Mouse (Mus musculus) naive thymus-derived CD4-positive, alpha-beta T cell, adult 2 months (primary cell): ENCODE data around the gene Zfp607a.
"Not testable (repeated sequence)": the region's sequence is repeated elsewhere in the genome, so short reads cannot be mapped to it uniquely, and the experiment has no call there.

Source experiments
- DNase-seq: peaks from one replicate; pipeline ENCODE4 v3.0.0-alpha.2; 2011; ENCODE audit warnings: low read depth

The Zfp607a gene

DNA sequence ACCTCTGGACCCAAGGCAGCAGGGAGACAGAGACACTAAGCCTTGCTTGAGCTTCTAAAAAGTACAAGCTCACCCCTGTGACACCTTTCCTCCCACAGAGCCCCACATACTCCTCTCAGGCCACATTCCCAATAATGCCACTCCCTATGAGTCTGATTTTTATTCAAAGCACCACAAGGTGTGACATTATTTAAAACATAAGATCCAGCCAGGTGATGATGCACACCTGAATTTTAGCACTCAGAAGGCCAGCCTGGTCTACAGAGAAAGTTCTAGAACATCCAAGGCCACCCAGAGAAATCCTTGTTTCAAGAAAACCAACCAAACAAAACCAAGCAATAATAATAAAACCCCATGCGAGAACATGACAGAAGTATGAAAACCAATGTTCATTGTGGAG lies at the start of gene Zfp607a:
TSS of gene Zfp607a (plus strand) at position 301 of the 400 bp plus-strand sequence.
- DNase-seq = no peak

GRCm38 (mm10) chr7:27818526-27819110 lies 38.7 kb upstream of the Zfp607a start:
- no peak for DNase-seq

- DNase-seq = no peak
Observed at GRCm38 (mm10) chr7:27822611-27823010, 34.7 kb upstream of the Zfp607a start.

GRCm38 (mm10) chr7:27834131-27834530 lies 23.2 kb upstream of the Zfp607a start:
- DNase-seq = no peak

- DNase-seq = no peak
Observed at GRCm38 (mm10) chr7:27837896-27838295, 19.4 kb upstream of the Zfp607a start.

GRCm38 (mm10) chr7:27838323-27839249 lies 18.7 kb upstream of the Zfp607a start, which contains the start of gene Zfp59:
Zfp59 (plus strand) TSS chr7:27838607.
- DNase-seq = peak; percentile 81

DNA sequence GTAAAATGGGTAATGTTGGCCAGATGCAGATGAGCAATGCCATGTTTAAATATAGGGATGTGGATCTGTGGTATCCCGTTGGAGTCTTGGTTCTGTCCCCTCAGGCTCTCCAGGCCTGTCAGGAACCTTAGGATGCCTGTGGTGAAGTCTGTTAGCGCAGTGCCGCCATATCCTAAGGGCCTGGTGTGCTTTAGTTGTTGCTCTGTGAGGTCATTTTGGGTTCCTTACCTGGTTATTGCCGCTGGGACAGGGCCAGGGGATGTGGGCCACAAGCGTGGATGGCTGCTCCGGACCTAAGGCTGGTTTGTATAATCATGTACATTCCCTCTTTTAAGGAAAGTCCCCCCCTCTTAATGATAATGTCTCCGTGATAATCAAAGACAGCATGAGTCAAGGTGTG lies 17.7 kb upstream of the Zfp607a start:
- no peak for DNase-seq

- DNase-seq = no peak
Observed at GRCm38 (mm10) chr7:27840104-27840503, 17.2 kb upstream of the Zfp607a start.

DNA sequence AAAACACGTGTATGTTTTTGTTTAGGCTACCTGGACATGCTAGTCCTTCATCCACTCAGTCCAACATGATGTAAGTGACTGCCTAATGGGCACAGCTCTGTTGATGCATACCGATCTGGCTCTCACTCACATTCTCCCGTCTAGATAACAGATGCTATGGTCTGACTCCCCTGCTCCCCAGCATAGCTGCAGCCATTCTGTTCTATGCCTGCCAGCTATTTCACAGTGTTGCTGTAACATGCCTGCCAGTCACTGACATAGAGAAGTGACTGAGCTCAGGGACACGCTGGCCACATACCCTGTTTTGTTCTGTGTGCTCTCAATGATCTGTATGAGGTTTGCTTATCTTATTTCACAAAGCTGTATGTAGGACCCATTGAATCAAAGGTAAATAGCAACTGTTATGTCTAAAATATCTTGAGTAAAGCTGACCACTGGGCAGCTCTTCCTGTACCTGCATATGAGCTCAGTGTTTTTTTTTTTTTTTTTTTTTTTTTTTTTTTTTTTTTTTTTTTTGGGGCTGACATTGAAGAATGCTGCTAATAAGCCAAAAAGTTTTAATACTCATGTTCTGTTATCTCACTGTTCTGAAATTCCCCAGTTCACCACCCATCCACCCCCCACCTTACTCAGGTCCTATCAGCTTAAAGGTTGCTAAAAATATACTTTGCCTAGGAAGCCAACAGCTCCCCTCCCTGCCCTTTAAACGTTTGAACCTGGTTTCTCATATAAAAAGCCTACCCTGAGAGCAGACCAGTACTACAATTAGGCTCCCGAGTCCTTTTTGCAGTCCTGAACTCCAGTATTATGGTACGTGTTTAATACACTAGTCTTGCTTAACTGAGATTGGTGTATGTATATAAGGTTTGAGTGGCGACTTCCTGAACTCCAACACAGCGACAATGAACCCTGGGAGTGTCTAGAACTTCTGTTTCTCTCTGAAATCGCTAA lies 2.2 kb downstream of the Zfp607a start:
- DNase-seq = peak; percentile 14

GRCm38 (mm10) chr7:27860396-27861235 lies 3.3 kb downstream of the Zfp607a start:
- DNase-seq = peak; percentile 85

GRCm38 (mm10) chr7:27862578-27862977 lies 5.3 kb downstream of the Zfp607a start:
- not testable (repeated sequence) for DNase-seq

DNA sequence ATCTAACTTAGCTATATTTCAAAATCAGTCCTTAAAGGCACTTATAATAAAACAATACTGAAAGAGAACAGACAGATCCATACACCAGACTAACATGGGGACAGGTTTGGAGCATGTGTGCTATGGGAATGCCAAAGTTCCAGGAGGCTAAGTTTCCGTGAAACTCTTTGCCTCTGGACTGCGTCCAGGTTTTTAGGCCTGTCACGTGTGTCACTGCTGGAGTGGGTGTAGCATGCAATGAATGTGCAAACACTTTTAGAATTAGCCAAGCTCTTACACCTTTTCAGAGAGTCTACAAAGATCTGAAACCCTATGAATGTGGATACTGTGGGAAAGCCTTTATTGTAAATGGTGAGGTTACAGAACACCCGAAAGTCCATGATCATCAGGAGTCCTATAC lies 24.4 kb downstream of the Zfp607a start:
- no peak for DNase-seq

DNA sequence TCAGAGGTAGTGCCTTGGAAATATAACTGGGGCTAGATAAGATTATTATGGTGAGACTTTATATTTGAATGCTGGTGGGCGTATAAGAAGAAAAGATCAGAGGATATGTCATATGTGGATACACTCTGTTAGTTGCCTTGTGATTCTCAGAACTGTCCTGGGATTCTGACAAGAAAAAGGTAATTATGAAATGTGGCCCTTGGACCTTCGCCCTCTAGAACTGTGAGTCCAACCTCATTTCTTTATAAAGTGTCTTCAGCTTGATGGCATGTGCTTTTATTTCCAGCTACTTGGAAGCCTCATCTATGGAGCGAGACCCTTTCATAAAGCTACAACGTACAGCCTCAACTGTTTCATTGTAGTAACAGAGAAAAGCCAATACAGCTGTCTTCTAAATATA lies 43.3 kb downstream of the Zfp607a start:
- DNase-seq = no peak

DNA sequence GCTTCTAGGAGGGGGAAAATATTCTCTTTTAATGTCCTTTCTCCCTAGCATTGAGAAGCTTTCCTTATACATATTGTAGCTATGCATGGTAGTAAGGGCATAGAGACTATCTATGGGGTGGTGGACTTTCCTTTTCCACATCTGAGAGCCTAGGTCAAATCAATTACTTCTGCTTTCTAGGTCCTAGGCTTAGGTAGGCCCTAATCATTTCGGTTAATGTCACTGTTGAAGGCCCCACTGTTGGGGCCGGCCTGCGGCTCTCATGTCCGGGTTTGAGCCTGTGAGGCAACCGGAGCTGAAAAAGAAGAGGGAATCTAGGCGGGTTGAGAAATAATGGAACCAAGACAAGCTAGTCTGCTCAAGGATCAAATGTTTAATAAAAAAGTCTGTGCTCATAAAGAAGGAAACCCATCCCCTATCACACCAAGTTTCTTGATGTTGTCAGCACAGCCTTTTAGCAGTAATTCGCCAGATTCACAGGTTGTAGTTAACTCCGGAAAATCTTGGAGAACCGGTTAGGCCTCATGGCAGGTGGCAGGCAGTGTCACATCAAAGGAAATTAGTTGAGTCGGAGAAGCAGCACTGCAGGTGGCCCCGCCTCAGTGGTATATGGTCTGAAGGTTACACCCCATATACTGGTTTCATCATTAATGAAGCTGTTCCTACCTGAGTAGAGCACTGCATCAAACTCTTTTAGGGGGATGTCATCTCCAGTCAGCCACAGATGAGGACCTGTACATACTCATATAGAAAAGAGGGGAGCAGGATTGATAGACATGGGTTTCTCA lies 47.9 kb downstream of the Zfp607a start:
- DNase-seq = no peak

- DNase-seq = not testable (repeated sequence)
Observed at GRCm38 (mm10) chr7:27910952-27911351, 53.6 kb downstream of the Zfp607a start.

DNA sequence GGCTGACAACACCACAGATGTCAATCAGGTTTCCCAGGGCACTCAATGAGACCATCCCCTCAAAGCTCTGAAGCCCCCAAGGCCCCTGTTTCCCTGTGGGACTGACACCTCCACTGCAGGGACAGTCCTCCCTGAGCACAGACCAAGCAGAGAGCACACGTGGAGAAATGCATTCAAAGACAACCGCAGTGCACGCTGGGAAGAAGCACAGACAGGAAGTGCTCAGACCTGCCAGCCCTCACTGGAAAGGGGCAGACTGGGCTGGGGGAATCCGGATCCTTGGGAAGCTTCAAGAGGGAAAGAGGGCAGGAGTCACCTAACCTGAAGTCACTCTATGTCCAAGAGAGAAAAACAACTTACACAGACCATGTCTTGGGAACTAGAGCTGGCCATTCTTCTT lies 69.7 kb downstream of the Zfp607a start:
- peak; percentile 39 for DNase-seq

GRCm38 (mm10) chr7:27928818-27929695 lies 71.7 kb downstream of the Zfp607a start, which contains the start of gene Zfp974:
Zfp974 (minus strand) TSS chr7:27929460.
- peak; percentile 81 for DNase-seq
